Mouse (Mus musculus): ENCODE measurements at regions not wholly inside any gene's neighbourhood (a gene's known extent, or its start where the extent isn't known, plus 50 kb on each side); places are given as distances from the start of the nearest gene placed in this dataset.

DNA sequence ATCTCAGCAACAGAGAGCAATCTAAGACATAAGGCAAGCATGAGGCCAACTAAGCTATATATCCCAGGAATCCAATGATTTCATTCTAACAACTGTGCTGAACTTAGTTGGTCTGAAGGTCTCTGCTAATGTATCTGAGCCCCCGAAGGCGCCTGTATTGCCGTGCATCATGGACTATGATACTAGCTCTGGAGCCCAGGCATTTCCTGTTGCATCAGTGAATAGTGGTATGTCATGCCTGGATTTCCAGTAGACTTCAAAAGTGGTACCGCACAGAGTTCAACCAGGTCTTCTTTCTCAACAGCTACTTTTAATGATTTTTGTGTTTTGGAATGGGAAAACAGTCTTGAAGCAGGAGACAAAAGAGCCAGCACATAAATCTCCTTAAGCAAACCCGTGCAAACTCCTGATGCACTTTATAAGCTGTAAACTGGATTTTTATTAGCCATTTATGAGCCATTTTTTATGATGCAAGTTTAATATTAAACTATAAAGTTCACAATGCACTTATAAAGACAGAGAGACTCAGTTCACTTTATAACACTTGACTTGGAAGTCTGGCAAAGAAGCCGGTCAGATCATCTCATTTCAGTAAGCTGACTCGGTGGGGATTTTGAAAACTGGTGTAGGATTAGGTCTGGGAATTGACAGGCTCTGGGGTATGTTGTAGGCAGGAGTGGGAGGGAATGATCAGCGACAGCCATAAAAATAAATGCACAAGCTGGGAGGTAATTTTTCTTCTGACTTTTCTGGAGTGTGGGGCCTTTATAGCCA, 646.8 kb upstream of the Auts2 start:
- DNase-seq, result no peak

- no peak for DNase-seq
Observed at GRCm38 (mm10) chr5:133175636-133176035, 632.5 kb upstream of the Auts2 start.

- peak; percentile 91 for DNase-seq
Observed at GRCm38 (mm10) chr5:133173155-133173723, 630.1 kb upstream of the Auts2 start.

- no peak for DNase-seq
Observed at GRCm38 (mm10) chr5:133172686-133173085, 629.5 kb upstream of the Auts2 start.

DNA sequence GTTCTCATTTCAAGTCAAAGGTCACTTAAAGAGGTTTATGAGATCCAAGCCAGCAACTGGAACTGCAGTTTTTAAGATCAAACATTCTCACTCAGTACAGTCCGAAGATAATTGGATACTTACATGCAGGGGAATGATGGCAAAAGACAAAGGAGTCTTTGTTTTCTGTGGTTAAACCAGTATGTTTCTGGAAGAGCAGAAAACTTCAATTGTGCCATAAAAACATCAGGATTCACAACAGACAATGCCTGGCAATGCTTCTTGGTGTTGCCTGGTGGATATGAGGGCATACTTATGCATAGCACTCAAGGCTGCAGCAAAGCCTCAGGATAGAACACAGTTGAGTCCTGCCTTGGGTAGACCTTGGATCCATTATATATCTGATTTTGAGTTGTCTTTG, 628.1 kb upstream of the Auts2 start:
- no peak for DNase-seq

- no peak for DNase-seq
Observed at GRCm38 (mm10) chr5:133167576-133167975, 624.4 kb upstream of the Auts2 start.

DNA sequence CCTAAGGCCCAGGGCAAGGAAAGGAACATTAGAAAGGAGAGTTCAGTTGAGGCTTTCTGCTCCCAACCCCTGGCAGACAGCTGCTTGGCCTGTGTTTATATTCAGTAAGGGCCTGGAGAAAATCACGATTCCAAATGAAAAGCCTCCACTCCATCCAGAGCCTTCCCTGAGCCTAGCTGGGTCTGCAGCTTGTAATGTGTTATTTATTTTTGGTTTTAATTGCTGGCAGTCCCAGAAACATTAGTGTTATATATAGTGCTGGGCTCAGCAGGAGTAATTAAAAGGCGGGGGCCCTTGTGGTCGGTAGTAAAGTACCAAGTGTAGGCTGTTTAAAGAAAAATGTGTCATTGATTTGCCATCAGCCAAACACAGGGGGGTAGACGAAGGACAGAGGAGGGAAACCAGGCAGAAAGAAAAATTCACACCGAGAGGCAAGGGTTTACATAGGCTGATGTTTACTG, 623.9 kb upstream of the Auts2 start:
- DNase-seq, result peak; percentile 14

- no peak for DNase-seq
Observed at GRCm38 (mm10) chr5:133156115-133156857, 613.1 kb upstream of the Auts2 start.

DNA sequence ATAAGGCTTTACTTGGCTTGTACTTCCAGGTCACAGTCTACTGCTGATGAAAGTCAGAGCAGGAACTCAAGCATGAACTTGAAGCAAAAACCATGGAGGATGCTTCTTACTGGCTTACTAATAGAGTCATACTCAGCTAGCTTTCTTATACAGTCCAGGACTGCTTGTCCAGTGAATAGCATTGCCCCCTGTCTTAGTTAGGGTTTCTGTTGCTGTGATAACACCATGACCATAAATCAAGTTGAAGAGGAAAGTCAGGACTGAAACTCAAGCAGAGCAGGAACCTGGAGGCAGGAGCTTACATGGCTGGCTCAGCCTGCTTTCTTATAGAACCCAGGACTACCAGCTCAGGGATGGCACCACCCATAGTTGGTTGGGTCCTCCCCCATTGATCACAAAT, 602.9 kb upstream of the Auts2 start:
- no peak for DNase-seq

DNA sequence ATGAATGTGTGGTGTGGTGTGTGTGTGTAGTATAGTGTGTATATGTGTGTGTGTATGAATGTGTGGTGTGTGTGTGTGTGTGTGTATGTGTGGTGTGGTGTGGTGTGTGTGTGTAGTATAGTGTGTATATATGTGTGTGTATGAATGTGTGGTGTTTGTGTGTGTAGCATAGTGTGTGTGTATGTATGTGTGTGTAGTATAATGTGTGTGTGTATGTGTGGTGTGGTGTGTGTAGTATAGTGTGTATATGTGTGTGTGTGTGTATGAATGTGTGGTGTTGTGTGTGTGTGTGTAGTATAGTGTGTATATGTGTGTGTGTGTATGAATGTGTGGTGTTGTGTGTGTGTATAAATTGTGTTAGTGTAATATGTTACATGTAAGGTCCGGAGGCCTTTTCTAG, 600.5 kb upstream of the Auts2 start:
- no peak for DNase-seq

DNA sequence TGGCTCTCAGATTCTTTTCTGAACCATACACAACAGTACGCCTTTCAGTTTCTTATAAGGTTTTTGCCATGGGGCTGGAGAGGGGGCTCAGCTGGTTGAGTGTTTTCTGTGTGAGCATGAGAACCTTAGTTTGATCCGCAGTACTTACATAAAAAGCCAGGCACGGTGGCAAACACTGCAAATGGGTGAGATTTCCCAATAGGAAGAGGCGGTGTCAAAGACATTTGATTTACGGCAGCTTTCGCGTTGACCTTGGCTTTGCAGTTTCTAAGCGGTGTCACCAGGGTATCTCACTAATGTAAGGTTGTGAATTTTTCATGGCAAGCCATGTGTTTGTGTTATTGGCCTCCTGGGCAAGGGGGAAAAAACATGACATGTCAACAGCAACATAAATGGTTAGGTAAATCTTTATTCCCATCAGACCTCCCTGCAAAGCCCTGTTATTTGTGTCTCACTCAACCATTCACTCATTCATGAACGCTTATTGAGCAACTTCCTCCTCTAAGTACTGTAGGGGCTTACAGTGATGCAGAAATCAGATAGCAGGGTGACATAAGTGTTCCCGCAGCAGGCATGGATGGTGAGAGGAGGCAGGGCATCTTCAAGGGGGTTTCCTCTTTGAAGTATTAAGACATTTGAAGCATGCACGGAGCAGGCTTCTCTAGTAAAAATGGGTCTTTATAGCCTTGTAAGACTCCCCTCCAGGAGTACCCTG, 599.4 kb upstream of the Auts2 start:
- no peak for DNase-seq

DNA sequence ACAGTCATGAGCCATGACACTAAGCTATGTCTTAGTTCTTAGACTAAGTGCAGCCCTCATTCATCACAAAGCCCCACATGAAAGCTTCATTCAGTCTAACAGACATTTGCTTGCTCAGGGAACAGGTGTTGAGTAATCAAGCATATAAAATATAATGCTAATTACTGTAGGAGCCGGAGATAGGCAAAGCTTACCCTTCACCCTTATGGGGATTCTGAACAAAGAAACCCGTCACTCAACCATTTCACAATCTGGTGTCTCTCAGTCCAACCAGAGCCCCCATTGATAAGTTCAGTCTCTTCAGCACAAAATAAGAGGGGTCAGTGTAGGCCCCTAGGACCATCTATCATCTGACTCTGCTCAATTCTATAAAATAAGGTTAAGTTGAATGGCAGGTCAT, 587.9 kb upstream of the Auts2 start:
- no peak for DNase-seq

DNA sequence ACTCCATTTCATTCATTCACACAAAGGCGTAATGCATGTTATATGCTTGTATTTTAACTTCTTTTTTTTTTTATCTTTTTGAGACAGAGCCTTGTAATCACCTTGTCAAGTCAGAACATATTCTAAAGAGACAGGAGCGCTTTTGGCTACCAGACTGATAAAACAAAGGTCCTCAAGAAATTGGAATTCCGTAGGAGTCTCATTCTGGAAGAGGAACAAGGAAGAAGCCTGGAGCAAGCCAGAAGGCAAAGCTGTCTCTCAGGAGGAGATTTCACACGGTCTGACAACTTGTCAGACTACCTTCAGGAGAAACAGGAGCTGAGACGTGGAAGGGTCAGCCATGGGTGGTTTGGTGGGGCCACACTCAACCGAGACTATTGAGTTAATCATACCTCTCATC, 587.2 kb upstream of the Auts2 start:
- no peak for DNase-seq

- DNase-seq, result no peak
Observed at GRCm38 (mm10) chr5:133124223-133124622, 581.1 kb upstream of the Auts2 start.

DNA sequence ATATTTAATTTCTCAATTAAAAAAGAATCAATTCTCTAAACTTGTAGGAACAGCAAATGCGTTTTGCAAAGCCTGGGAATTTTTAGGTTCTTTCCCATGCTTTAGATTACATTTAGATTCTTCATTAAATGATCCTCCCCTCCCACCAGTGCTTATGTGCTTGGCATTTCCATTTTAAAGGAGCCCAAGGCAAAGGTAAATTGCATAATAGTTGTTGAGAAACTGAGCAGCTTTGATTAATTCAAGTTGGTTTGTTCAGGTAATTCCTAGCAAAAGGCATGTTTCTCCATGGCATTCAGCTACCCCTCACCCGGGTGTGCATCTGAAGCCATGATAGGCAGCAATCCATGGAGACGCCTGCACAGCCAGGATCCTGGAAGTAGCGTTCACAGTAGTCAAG, 570.8 kb upstream of the Auts2 start:
- no peak for DNase-seq

DNA sequence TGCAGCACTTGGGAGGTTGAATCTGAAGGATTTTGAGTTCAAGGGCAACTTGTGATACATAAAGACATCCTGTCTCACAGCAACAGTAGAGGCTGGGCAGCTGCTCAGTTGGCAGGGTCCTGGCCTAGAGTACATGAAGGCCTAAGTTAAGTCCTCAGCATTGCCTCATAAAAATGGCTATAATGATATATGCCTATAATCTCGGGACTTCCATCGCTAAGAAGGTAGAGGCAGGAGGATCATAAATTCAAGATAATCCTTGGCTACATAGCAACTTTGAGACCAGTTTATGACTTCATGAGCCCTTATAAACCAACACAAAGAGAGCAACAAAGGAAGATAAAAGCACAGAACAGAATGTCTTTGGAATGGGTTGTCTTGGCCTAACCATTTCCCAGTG, 570.0 kb upstream of the Auts2 start:
- no peak for DNase-seq

- peak; percentile 36 for DNase-seq
Observed at GRCm38 (mm10) chr5:133106691-133107354, 563.7 kb upstream of the Auts2 start.

- DNase-seq, result no peak
Observed at GRCm38 (mm10) chr5:133096340-133096739, 553.2 kb upstream of the Auts2 start.

DNA sequence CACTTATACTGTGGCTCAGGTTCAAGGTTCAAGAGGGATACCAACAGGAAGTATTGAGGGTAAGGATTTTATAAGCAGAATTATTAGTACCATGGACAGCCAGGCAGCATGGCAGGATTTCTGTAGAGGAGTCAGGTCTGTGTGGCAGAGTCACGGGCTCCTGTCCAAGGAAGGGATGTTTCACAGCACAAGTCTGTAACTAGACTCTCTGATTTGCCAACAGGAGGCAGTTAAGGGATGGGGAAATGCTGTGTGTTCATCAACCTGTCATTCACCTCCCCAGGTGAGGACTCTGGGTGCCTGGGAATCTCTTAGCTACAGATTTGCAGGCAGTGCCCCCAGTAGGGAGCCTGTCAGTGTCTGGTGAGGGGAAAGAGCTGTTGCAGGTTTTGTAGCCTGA, 541.7 kb upstream of the Auts2 start:
- DNase-seq, result no peak

- no peak for DNase-seq
Observed at GRCm38 (mm10) chr5:133080751-133081150, 537.6 kb upstream of the Auts2 start.

DNA sequence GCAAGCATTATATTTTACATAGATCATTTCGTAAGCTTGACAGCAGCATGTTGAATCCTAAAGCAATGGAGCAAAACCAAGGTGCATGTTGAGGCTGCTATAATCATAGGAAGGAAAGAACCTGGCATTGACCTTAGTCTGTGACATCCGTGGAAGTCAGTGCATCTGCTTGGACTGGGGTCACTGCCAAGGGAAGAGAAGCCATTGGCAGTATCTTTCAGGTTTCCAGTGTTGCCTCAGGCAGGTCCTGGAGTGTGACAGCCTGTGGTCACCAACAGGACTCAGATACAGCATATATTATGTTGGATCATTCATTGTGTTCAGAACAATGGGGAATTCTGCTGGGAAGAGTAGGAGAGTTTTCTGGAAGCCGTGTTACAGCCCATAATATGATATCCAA, 535.8 kb upstream of the Auts2 start:
- DNase-seq, result no peak

- no peak for DNase-seq
Observed at GRCm38 (mm10) chr5:133078390-133078789, 535.2 kb upstream of the Auts2 start.

- no peak for DNase-seq
Observed at GRCm38 (mm10) chr5:133073317-133073716, 530.2 kb upstream of the Auts2 start.

All from kidney, postnatal 10 days (tissue).